Mouse (Mus musculus) embryo, embryonic 9.5 days (tissue): Measurements from ENCODE around the gene Itpr1.
A peak's percentile ranks its signal among the peaks of the same experiment; 100 is the strongest.

Experiments used
- DNase-seq: peaks from one replicate; pipeline ENCODE4 v3.0.0-alpha.2; 2017; ENCODE audit errors: extremely low spot score

Gene Itpr1

GRCm38 (mm10) chr6:108278826-108279630, 66.1 kb downstream of the Itpr1 start:
- DNase-seq = no peak

GRCm38 (mm10) chr6:108282131-108282530, 69.2 kb downstream of the Itpr1 start:
- DNase-seq = no peak

- no peak for DNase-seq
Measured at GRCm38 (mm10) chr6:108282621-108283020, 69.7 kb downstream of the Itpr1 start.

GRCm38 (mm10) chr6:108284688-108285087, 71.8 kb downstream of the Itpr1 start:
- DNase-seq = no peak

GRCm38 (mm10) chr6:108288979-108289378, 76.1 kb downstream of the Itpr1 start:
- DNase-seq = no peak

- no peak for DNase-seq
Measured at GRCm38 (mm10) chr6:108290978-108291377, 78.1 kb downstream of the Itpr1 start.

- no peak for DNase-seq
Measured at GRCm38 (mm10) chr6:108291556-108291955, 78.7 kb downstream of the Itpr1 start.

GRCm38 (mm10) chr6:108301856-108302255, 89.0 kb downstream of the Itpr1 start:
- no peak for DNase-seq

- no peak for DNase-seq
Measured at GRCm38 (mm10) chr6:108303619-108304567, 91.0 kb downstream of the Itpr1 start.

GRCm38 (mm10) chr6:108305171-108305779, 92.4 kb downstream of the Itpr1 start:
- peak; percentile 24 for DNase-seq

- DNase-seq = peak; percentile 17
Measured at GRCm38 (mm10) chr6:108306240-108306639, 93.3 kb downstream of the Itpr1 start.

- DNase-seq = no peak
Measured at GRCm38 (mm10) chr6:108306910-108307584, 94.2 kb downstream of the Itpr1 start.

GRCm38 (mm10) chr6:108307770-108308169, 94.9 kb downstream of the Itpr1 start:
- DNase-seq = no peak

- DNase-seq = peak; percentile 5
Measured at GRCm38 (mm10) chr6:108309391-108310182, 96.7 kb downstream of the Itpr1 start.

GRCm38 (mm10) chr6:108313056-108313455, 100.2 kb downstream of the Itpr1 start:
- DNase-seq = no peak

- DNase-seq = no peak
Measured at GRCm38 (mm10) chr6:108313997-108314396, 101.1 kb downstream of the Itpr1 start.

- DNase-seq = no peak
Measured at GRCm38 (mm10) chr6:108316268-108316824, 103.5 kb downstream of the Itpr1 start.

GRCm38 (mm10) chr6:108316951-108317350, 104.1 kb downstream of the Itpr1 start:
- DNase-seq = no peak

GRCm38 (mm10) chr6:108321653-108322052, 108.8 kb downstream of the Itpr1 start:
- no peak for DNase-seq

- no peak for DNase-seq
Measured at GRCm38 (mm10) chr6:108324464-108325025, 111.6 kb downstream of the Itpr1 start.
